Mouse (Mus musculus) right cerebral cortex, adult 2 months (tissue): ENCODE measurements around the gene D16Ertd472e.

Experiments used
- DNase-seq, 2 experiments: peaks; one replicate each; pipeline ENCODE4 v3.0.0; 2021 to 2022; ENCODE audit warnings: low spot score in 2 of 2

D16Ertd472e gene

GRCm38 (mm10) chr16:78490779-78491178 lies 85.7 kb downstream of the D16Ertd472e start:
- no peak for DNase-seq
